Mouse (Mus musculus) layer of hippocampus, adult 6 months (tissue): ENCODE measurements around the gene Map2k6. TPM values are rescaled to one million over a fixed set of nuclear protein-coding genes. Genes with fewer than 3 reads are reported as not detected.

Experiments
- long read RNA-seq, 2 experiments: library from polyadenylated mRNA; unstranded; transcript quantifications; one replicate each; pipeline ENCODE4 v2.0.0; 2019 to 2020
- polyA plus RNA-seq: library from polyadenylated mRNA; unstranded; fragments of <200 nt; fragmentation: Nextera tagmentation; gene quantifications from 2 replicates; pipeline ENCODE4 v1.2.3, GENCODE M21; 2021

The Map2k6 gene
- 7.4 and 8.8 TPM in 2 replicates for polyA plus RNA-seq
- long read RNA-seq, experiment 1, transcript Map2k6-201 (12 exons, 2,068 nt): major isoform, 12 of 26 reads
- long read RNA-seq, experiment 1, partial matches to known transcripts: 3 of 26 reads
- long read RNA-seq, experiment 1, other reads (novel, unspliced or antisense): 11 of 26 reads
- long read RNA-seq, experiment 2, transcript Map2k6-201 (12 exons, 2,068 nt): major isoform, 39 of 76 reads
- long read RNA-seq, experiment 2, partial matches to known transcripts: 15 of 76 reads
- long read RNA-seq, experiment 2, other reads (novel, unspliced or antisense): 22 of 76 reads

GRCm38 (mm10) chr11:110398553-110399239, at the start of gene Map2k6:
Gene Map2k6 (plus strand): TSS chr11:110399122.

Other genes starting within 250 kb of the Map2k6 start
- gene Abca9, start 230.9 kb upstream of the Map2k6 start, polyA plus RNA-seq: 1.2 and 1.5 TPM in 2 replicates
- gene Abca6, start 147.3 kb upstream of the Map2k6 start, polyA plus RNA-seq: 0.30 and 0.65 TPM in 2 replicates
- 16.1 and 19.5 TPM in 2 replicates for gene Abca5, start 61.4 kb upstream of the Map2k6 start, polyA plus RNA-seq